Mouse (Mus musculus) hindbrain, embryonic 13.5 days (tissue): Measurements from ENCODE around the gene Srsf7. TPM values are rescaled to one million over a fixed set of nuclear protein-coding genes. Genes with fewer than 3 reads are reported as not detected.

Experiments
- ATAC-seq: fragments of 200-750 bp; cut with Nextera tagmentation; 2 replicates; pipeline ENCODE4 v1.8.0; 2017; ENCODE audit warnings: moderate TSS enrichment; ENCODE audit not compliant: low FRiP score
- H3K27ac ChIP-seq: fragments of 300-500 bp; sonication (generic); 2 replicates; pipeline ENCODE4 v1.5.1; 2015; ENCODE audit warnings: inconsistent platforms, mild to moderate bottlenecking, moderate library complexity
- H3K27me3 ChIP-seq: fragments of 300-500 bp; sonication (generic); 2 replicates; pipeline ENCODE4 v1.6.1; 2015; ENCODE audit warnings: mild to moderate bottlenecking, inconsistent platforms
- H3K36me3 ChIP-seq: fragments of 300-500 bp; sonication (generic); 2 replicates; pipeline ENCODE4 v1.6.1; 2015; ENCODE audit warnings: mild to moderate bottlenecking, inconsistent platforms
- H3K4me1 ChIP-seq: fragments of 300-500 bp; sonication (generic); replicated peaks from 2 replicates; pipeline ENCODE4 v1.6.1; 2015; ENCODE audit warnings: inconsistent platforms
- H3K4me2 ChIP-seq: fragments of 300-500 bp; sonication (generic); 2 replicates; pipeline ENCODE4 v1.6.1; 2015; ENCODE audit warnings: inconsistent platforms, mild to moderate bottlenecking, moderate library complexity
- H3K4me3 ChIP-seq: fragments of 300-500 bp; sonication (generic); 2 replicates; pipeline ENCODE4 v1.5.1; 2015; ENCODE audit warnings: mild to moderate bottlenecking, inconsistent platforms
- H3K9ac ChIP-seq: fragments of 300-500 bp; sonication (generic); 2 replicates; pipeline ENCODE4 v1.6.1; 2015; ENCODE audit warnings: mild to moderate bottlenecking, inconsistent platforms
- H3K9me3 ChIP-seq: fragments of 300-500 bp; sonication (generic); 2 replicates; pipeline ENCODE4 v1.6.1; 2016; ENCODE audit warnings: inconsistent platforms
- WGBS: fragments of 180-500 bp; shearing (Covaris S2); methylation state at CpG from one replicate; pipeline ENCODE4 v1.1.7; 2015; 5-methylcytosine and 5-hydroxymethylcytosine counted together
- polyA plus RNA-seq: library from polyadenylated mRNA; unstranded; fragments of >200 nt; fragmentation: Nextera tagmentation; extraction: Ambion mirVana; gene quantifications from 2 replicates; pipeline ENCODE4 v1.2.1, GENCODE M21; 2015

Gene Srsf7
- polyA plus RNA-seq, 1 experiment from 2014 or later, result 495 TPM

- Histone ChIP-seq H3K4me1 (peaks cover 20% of the 10 kb centered on the region), H3K9ac (no peak overlapping the region), H3K9me3 (no peaks in the 10 kb centered on the region), H3K36me3 (no peaks in the 10 kb centered on the region), H3K4me2 (peak overlapping the region; percentile 47), H3K27me3 (no peaks in the 10 kb centered on the region), H3K27ac (peak overlapping the region; percentile 80; the same call in 1 of the 2 replicates), H3K4me3 (no peak overlapping the region)
- ATAC-seq, result peak; percentile 44
- WGBS, result 58% methylated on average over 7 of the region's 7 CpGs
Measured at GRCm38 (mm10) chr17:80167851-80168251, 39.3 kb downstream of the Srsf7 start.

DNA sequence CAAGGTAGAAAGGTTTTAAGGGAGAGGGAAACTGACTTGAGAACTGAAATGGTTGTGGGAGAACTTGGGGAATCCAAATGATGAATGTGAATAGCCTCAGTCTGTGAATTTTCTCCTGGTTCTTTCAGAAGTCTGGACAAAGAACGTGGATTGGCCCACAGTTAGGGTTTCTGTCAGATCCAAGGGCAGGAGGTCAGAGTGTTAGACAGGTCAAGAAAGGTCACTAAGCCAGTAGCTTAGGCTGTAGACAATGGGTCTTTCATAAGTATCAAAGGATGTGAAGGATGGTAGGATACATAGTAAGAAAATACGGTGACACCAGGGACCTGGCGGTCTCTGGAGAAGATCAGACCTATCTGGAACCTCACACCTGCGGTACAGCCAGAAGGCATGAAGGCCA lies 39.7 kb downstream of the Srsf7 start:
- Histone ChIP-seq H3K4me1 (peaks cover 20% of the 10 kb centered on the region), H3K4me3 (no peak overlapping the region), H3K9me3 (no peaks in the 10 kb centered on the region), H3K4me2 (no peak overlapping the region), H3K9ac (no peak overlapping the region), H3K36me3 (no peaks in the 10 kb centered on the region), H3K27me3 (no peaks in the 10 kb centered on the region), H3K27ac (no peak overlapping the region; the same call in 1 of the 2 replicates)
- 49% methylated on average over 4 of the region's 4 CpGs for WGBS
- 0 out of 2 replicates have a peak, but pooled peaks have one; percentile 3 for ATAC-seq

DNA sequence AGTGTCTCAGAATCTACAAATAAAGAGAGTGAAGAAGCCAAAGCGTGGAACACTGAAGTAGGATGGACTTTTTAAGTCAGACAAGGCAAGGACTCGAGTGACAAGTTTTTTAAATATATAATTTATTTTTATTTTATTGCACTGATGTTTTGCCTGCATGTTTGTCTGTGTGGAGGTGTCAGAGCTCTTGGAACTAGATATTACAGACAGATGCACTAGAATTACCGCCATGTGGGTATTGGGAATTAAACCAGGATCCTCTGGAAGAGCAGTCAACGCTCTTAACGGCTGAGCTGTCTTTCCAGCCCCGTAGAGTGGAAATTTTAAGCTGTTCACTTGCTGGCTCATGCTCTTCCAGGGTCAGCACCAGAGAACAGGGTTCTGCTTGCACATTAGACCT lies 40.8 kb downstream of the Srsf7 start:
- no peak overlapping the region for H3K27ac ChIP-seq
- H3K27me3 ChIP-seq, result no peaks in the 10 kb centered on the region
- no peak overlapping the region for H3K4me3 ChIP-seq
- no peaks in the 10 kb centered on the region for H3K9me3 ChIP-seq
- H3K36me3 ChIP-seq, result no peaks in the 10 kb centered on the region
- H3K4me2 ChIP-seq, result no peak overlapping the region
- no peak for ATAC-seq
- peaks cover 20% of the 10 kb centered on the region for H3K4me1 ChIP-seq
- WGBS, result 88% methylated on average over 6 of the region's 6 CpGs
- H3K9ac ChIP-seq, result no peak overlapping the region

DNA sequence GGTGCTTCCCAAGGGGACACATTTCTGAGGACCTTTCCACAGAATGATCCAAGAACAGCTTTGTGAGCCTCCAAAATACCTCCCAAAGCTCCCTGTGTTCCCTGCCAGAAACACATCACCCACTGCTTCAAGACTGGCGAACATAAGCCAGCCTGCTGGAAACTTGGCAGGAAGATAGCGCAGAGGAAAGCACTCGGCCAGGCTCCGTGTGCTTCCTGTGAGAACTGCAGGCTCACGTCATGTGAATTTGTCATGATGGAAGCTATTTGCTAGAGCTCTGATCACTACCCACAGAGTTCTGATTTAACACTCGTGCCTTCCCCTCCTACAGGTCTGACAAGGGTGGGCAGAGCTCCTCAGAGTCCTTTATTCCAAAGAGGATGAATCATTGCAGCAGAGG lies 41.4 kb downstream of the Srsf7 start:
- Histone ChIP-seq H3K4me3 (no peak overlapping the region), H3K36me3 (no peaks in the 10 kb centered on the region), H3K27me3 (no peaks in the 10 kb centered on the region), H3K9ac (no peak overlapping the region), H3K9me3 (no peaks in the 10 kb centered on the region), H3K27ac (no peak overlapping the region), H3K4me1 (peaks cover 20% of the 10 kb centered on the region), H3K4me2 (no peak overlapping the region)
- ATAC-seq, result no peak
- 79% methylated on average over 6 of the region's 6 CpGs for WGBS

DNA sequence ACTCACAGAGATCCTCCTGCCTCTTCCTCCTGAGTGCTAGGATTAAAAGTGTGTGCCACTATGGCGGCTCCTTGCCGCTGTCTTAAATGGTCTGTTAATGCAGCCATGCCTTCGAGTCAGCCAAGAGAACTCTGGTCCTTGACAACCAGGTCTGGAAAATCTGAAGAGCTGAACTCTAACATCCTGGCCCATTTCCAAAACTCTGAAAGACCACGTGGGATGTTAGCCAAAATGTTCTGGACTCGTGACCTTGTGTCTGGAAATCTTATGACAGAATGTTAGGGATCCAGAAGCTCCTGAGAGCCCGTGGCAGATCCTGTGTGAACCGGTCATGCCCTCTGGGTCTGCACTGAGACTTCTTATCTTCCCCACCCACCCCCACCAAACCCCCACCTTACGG lies 43.1 kb downstream of the Srsf7 start:
- no peak overlapping the region for H3K27ac ChIP-seq
- no peak overlapping the region for H3K9ac ChIP-seq
- H3K36me3 ChIP-seq, result no peaks in the 10 kb centered on the region
- no peak overlapping the region for H3K4me3 ChIP-seq
- peaks cover 16% of the 10 kb centered on the region for H3K4me1 ChIP-seq
- H3K4me2 ChIP-seq, result no peak overlapping the region
- WGBS, result 88% methylated on average over 8 of the region's 8 CpGs
- no peaks in the 10 kb centered on the region for H3K9me3 ChIP-seq
- ATAC-seq, result no peak
- H3K27me3 ChIP-seq, result no peaks in the 10 kb centered on the region

DNA sequence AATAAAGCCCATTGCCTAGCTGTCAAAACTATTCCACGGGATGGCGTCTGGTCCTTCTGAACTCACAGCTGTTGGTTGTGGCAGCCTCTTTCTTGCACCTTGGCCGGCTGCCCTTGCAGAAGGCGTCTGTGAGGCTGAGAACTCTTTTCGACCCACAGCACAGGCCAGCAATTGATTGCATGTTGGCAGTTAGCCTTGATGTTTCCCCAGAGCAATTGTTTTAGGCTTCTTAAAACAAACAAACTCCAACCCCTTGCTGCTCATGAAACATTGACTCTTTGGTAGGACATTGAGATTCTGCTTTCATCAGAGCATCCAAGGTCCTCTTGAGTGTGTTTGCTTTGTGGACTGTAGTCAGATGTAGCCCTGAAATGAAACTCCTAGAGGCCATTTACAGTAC lies 46.7 kb downstream of the Srsf7 start:
- H3K27me3 ChIP-seq, result no peaks in the 10 kb centered on the region
- no peak overlapping the region for H3K4me2 ChIP-seq
- peak; percentile 43; the same call in 1 of the 2 replicates for ATAC-seq
- no peaks in the 10 kb centered on the region for H3K36me3 ChIP-seq
- H3K4me1 ChIP-seq, result no peaks in the 10 kb centered on the region
- H3K4me3 ChIP-seq, result no peak overlapping the region
- WGBS, result 59% methylated on average over 5 of the region's 5 CpGs
- no peaks in the 10 kb centered on the region for H3K9me3 ChIP-seq
- no peak overlapping the region for H3K9ac ChIP-seq
- no peak overlapping the region for H3K27ac ChIP-seq

- H3K4me2 ChIP-seq, result no peak overlapping the region
- 95% methylated on average over 6 of the region's 6 CpGs for WGBS
Measured at GRCm38 (mm10) chr17:80157489-80157888, 49.6 kb downstream of the Srsf7 start.

GRCm38 (mm10) chr17:80156905-80157304 lies 50.2 kb downstream of the Srsf7 start:
- Histone ChIP-seq H3K9me3 (no peaks in the 10 kb centered on the region), H3K27ac (no peak overlapping the region), H3K4me2 (no peak overlapping the region), H3K4me1 (no peaks in the 10 kb centered on the region), H3K27me3 (no peaks in the 10 kb centered on the region), H3K9ac (no peak overlapping the region), H3K36me3 (no peaks in the 10 kb centered on the region), H3K4me3 (no peak overlapping the region)
- ATAC-seq, result no peak
- 93% methylated on average over 8 of the region's 8 CpGs for WGBS

More at GRCm38 (mm10) chr17:80157489-80157888, 49.6 kb downstream of the Srsf7 start:
- Histone ChIP-seq H3K27ac (no peak overlapping the region), H3K4me3 (no peak overlapping the region), H3K27me3 (no peaks in the 10 kb centered on the region), H3K36me3 (no peaks in the 10 kb centered on the region), H3K9me3 (no peaks in the 10 kb centered on the region), H3K4me1 (no peaks in the 10 kb centered on the region), H3K9ac (no peak overlapping the region)
- no peak for ATAC-seq

DNA sequence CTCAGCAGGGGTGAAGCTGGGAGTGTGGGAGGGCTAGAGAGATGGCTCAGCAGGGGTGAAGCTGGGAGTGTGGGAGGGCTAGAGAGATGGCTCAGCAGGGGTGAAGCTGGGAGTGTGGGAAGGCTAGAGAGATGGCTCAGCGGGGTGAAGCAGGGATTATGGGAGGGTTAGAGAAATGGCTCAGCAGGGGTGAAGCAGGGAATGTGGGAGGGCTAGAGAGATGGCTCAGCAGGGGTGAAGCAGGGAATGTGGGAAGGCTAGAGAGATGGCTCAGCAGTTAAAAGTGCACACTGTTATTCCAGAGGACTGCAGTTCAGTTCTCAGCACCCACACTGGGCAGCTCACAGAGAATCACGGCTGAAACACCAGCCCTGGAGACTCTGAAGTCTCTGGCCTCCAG lies 53.5 kb downstream of the Srsf7 start:
- 67% methylated on average over 2 of the region's 2 CpGs for WGBS
- no peak overlapping the region for H3K27ac ChIP-seq
- H3K4me3 ChIP-seq, result no peak overlapping the region
- H3K9me3 ChIP-seq, result no peaks in the 10 kb centered on the region
- no peak for ATAC-seq
- H3K4me1 ChIP-seq, result peaks cover under 1% of the 10 kb centered on the region
- no peaks in the 10 kb centered on the region for H3K36me3 ChIP-seq
- no peaks in the 10 kb centered on the region for H3K27me3 ChIP-seq
- no peak overlapping the region for H3K4me2 ChIP-seq
- no peak overlapping the region for H3K9ac ChIP-seq

DNA sequence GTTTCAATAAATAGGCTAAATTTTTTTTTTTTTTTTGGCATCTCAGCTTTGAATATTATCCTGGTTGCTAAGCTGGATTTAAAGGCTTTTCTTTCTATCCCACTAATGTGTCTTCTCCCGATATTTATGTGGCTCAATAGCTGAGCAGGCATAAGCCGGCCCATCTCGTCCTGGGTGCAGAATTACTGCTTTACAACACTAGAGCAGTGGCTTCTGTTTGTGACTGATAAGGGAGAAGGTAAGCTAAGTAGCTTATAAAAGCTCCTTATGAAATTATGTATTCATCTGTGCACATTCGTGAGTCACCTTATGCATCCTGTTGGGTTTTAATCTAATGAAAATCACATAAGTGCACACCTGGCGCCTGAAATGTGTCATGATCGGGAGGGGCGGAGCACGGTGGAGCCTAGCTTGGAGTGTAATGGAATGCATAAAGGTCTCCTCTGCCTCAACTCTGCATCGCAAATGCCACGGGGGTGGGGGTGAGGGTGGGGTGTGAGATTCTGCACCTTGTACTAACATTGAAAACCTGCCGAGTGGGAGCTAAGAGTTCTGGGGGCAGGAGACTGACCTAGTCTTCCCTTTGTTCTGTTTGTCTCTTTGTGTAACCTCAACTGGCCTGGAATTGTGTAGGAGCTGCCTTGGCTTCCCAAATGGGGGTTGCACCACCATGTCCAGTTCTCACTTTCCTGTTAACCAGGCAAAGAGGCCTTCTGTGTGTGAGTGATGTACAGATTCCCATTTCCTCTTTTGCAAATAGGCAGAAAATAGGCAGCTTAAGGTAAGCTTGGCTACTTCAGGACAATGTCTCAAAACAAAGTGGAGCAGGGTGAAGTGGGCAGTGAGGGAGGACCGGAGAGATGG lies 54.1 kb downstream of the Srsf7 start:
- no peaks in the 10 kb centered on the region for H3K36me3 ChIP-seq
- no peak overlapping the region for H3K4me2 ChIP-seq
- peaks cover 7% of the 10 kb centered on the region for H3K4me1 ChIP-seq
- no peak overlapping the region for H3K4me3 ChIP-seq
- no peaks in the 10 kb centered on the region for H3K27me3 ChIP-seq
- no peak overlapping the region for H3K27ac ChIP-seq
- WGBS, result 75% methylated on average over 12 of the region's 12 CpGs
- no peak for ATAC-seq
- H3K9ac ChIP-seq, result no peak overlapping the region
- no peaks in the 10 kb centered on the region for H3K9me3 ChIP-seq

- ATAC-seq, result no peak
- Histone ChIP-seq H3K27me3 (no peaks in the 10 kb centered on the region), H3K4me2 (no peak overlapping the region), H3K9ac (no peak overlapping the region), H3K27ac (no peak overlapping the region), H3K36me3 (no peaks in the 10 kb centered on the region), H3K9me3 (no peaks in the 10 kb centered on the region), H3K4me3 (no peak overlapping the region), H3K4me1 (peaks cover 8% of the 10 kb centered on the region)
- WGBS, result 28% methylated on average over 5 of the region's 5 CpGs
Measured at GRCm38 (mm10) chr17:80151353-80151752, 55.8 kb downstream of the Srsf7 start.
